Mouse (Mus musculus) ovary, postnatal 10 days (tissue): ENCODE results near the gene Exoc3.

Source experiments
- DNase-seq: peaks from one replicate; pipeline ENCODE4 v3.0.0; 2022; ENCODE audit warnings: low spot score

Exoc3 gene

DNA sequence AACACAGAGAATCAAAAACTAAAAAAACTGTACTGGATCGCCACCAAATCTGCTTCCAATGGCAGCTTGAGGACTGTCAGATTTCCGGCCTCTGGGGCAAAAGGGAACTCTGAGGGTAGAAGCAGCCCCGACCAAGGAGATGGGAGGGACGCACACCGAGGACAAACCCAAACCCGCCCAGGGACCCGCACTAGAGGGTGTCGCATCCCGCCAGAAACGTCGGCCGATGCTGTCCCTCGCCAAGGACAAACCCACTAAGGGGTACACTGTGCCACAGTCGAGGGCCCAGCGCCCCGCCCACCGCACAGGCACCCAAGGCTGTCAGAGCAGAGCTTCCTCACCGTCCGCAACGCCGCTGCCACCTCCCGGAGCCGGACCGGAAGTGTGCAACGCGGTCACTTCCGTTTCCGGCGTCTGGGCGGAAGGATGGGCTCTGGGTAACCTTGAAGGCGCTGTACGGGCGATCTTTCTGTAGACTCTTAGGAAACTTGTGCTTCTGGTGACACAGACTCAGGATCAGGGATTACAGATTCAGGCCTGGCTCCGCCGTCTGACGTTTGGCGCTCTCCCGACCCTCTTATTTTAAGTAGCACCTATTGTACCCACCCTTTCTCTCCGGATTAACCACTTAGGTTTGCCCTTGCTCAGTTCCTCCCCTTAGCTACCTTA is at the start of gene Exoc3:
Exoc3 (minus strand) TSS at position 416 of the 669 bp plus-strand sequence.
- DNase-seq: peak; percentile 73

DNA sequence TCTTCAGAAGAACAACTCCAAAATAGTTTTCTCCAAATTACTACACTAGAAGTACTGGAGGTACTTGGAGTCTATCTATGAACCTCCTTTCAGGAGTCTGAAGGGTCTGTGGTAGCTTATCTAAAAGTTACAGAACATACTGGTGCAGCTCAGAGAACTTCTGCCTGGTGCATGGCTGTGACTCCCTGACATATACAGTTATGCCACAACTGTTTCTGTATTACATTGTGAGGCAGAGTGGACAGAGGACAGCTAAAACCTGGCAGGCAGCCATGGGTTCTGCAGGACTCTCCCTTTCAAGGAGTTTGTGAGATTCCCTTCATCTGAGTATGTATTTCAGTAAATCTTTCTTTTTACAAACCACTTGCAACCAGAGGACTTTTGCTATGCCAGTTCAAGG is 38.0 kb upstream of the Exoc3 start:
- no peak for DNase-seq

GRCm38 (mm10) chr13:74245899-74246231 is 37.3 kb upstream of the Exoc3 start:
- DNase-seq: no peak

GRCm38 (mm10) chr13:74245214-74245898 is 36.8 kb upstream of the Exoc3 start:
- peak; percentile 33 for DNase-seq

DNA sequence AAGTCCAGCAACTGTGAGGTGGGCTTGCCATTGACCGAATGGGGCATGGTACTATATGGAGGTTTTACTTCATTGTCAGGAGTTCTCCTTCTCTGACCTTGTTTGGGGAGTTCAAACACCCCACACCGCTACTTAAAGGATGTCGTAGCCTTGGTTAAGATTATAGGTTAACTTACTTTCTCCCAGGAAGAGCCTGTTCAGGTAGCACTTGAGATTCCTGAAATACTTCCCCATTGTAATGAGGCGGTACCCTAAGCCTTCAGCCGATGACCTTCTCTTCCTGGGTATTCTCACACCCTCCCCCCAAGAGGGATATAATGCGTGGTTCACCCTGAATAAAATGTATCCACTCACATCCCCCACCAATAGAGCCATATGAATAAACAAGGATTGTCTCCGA is 29.0 kb upstream of the Exoc3 start:
- no peak for DNase-seq

DNA sequence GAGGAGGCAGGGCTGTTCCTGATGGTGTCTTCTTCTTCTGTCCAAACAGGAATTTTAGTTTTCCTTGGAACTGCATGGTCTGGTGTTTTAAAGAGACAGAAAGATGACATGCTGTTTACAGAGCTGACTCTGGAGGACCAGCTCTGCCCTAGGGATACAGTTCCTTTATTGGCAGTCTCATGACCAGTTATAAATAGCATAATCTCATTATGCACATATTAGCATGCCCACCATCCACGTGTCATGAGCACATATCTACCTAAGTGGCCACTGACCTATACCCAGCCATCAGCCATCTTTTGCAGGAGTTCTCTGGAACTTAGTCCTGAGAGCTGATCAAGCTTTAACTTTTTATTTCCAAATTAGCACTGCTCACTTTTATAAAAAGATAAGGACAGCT is 12.1 kb upstream of the Exoc3 start:
- no peak for DNase-seq

- DNase-seq: no peak
Observed at GRCm38 (mm10) chr13:74218441-74218840, 9.9 kb upstream of the Exoc3 start.

GRCm38 (mm10) chr13:74208986-74209345 is 434 bp upstream of the Exoc3 start:
- no peak for DNase-seq

DNA sequence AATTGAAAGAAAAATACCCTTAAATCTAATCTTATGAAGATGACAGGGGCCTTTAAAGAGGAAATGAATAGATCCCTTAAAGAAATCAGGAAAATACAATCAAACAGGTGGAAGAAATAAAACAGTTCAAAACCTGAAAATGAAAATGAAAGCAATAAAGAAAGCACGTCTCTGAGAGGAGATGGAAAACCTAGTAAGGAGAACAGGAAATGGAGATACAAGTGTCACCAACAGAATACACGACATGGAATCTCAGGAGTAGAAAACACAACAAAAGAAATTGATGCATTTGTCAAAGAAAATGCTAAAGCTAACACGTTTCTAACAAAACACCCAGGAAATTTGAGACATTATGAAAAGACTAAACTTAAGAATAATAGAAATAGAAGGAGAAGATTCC is 12.1 kb downstream of the Exoc3 start:
- DNase-seq: no peak

GRCm38 (mm10) chr13:74192613-74193012 is 15.9 kb downstream of the Exoc3 start:
- no peak for DNase-seq

DNA sequence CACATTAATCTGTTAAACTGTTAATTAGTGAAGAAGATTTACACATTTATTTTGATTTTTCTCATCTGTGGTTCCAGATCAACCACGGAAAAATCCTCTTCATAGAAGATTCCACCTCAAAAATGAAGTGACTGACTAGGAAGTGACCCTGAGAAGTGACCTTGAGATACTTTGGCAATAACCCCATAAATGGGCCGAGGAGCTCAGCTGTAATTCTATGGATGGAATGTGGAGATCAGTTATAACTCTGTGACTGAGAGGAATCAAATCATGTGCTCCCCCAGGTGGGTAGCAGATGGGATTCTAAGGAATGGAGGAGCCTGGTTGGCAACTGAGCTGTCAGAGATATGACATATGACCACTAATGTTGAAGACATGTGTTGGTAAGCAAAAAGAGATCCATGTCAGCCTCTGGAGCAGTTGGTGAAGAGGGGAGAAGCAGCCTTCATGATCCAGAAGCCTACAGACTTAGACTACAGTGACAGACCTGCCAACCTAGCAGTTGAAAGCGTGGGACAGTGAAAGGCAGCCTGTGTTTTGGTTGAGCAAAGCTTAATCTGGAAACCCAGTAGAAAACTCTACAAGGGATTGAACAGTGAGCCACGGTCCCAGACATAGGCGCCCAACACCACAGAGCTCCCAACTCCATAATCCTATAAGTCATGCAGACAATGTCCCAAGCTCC is 25.4 kb downstream of the Exoc3 start:
- no peak for DNase-seq

DNA sequence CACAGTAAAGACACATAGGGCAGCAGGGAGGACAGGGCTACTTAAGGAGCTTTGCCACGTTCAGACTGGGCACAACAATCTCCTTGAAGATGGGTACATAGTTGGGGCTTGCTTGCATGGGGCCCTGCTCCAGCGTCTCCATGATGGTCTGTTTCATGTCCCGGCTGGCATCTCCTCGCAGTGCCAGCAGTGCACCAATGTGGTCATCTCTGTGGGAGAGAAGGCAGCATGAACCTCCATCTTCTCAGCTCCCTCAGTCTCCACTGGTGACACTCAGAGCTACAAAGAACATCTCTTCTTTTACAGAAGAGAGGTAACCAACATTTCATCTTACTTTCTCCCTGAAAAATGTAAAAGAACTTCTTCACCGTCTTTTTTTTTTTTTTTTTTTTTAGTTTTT is 36.5 kb downstream of the Exoc3 start:
- DNase-seq: no peak

DNA sequence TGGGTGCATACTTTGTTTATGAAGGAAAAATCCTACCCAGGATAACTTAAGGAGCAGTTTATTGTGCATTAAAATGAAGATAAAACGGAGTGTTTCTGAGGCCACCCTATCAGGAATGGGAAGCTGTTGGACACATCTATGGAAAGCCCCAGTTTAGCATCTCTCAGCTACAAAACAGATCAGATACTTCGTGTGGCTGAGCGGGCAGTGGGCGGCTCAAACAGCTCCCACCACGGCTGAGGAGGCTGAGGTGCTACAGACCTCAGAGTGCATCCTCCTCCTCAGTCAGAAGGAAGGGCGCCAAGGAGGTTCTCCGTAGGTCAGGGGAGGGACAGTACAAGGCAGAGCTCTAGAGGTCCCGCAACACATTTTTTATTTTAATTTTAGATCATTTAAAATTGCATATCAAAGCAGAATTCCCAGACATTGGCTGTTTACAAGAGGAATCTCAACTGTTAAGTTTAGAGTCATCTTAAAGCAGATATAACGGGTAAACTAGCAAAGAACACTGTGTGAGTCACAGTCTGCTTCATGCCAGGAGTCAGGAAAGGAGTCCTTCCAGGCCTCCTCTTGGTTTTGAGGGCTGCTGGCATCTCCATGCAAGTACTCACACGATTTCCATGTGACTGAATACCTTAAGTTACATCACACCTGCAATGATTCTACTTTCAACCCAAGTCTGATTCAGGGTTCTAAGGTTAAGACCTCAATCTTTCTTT is 38.9 kb downstream of the Exoc3 start:
- no peak for DNase-seq

DNA sequence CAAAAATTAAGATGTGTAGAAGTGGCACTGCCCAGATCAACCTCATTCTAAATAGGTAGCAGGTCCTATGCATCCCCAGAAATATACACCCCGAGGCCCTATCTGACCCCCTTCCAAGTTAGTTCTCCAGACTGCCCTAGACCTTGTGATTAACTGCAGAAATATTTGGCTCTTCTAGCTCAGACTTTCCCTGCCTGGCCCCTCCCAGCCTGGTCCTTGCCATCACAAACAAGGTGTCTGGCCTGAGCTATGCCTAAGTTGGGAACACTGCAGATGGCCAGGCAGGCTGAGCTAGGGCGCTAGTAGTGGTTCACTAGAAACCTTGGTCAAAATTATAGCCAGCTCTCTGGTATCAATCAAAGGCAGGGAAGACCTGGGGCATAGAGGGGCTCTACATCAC is 41.0 kb downstream of the Exoc3 start:
- DNase-seq: no peak

GRCm38 (mm10) chr13:74167057-74167413 is 41.5 kb downstream of the Exoc3 start:
- no peak for DNase-seq

GRCm38 (mm10) chr13:74166348-74167056 is 42.0 kb downstream of the Exoc3 start:
- no peak for DNase-seq

- DNase-seq: no peak
Observed at GRCm38 (mm10) chr13:74147327-74147726, 61.2 kb downstream of the Exoc3 start.

GRCm38 (mm10) chr13:74145983-74146622 is 62.4 kb downstream of the Exoc3 start:
- DNase-seq: no peak

DNA sequence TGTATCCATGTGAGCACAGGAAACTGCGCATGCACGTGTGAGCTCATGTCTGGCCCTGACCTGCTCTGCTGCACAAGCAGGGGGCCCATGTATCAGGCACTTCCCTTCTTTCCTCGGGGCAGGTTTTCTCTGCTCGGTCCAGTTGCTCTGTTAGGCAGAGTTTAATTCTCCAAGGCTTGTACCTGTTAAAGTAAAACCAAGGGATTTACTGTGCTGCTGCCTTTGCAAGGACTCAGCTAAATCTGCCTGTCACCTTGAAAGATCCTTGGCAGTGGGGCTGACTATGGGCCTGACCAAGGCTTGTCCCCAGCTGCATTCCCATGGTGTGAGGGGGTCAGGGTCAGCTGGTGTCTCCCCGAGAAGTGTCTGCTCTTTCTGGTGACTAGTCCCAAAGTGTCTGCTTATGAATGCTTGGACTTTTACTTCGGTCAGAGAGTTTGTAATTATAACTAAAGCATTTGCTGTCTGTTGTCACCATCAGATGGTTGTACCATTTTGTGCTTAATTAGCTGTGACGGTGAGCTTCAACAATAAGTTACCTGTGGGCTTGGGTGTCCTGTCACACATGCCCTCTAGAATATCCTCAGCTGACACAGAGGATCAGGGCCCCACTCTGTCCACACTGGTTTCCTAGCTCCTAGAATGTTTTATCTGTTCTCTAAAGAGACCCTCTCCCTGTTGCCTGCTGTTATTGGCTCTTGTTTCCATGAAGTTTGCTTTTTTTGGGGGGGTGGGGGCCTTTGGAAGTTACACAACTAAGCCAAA is 64.2 kb downstream of the Exoc3 start:
- no peak for DNase-seq

DNA sequence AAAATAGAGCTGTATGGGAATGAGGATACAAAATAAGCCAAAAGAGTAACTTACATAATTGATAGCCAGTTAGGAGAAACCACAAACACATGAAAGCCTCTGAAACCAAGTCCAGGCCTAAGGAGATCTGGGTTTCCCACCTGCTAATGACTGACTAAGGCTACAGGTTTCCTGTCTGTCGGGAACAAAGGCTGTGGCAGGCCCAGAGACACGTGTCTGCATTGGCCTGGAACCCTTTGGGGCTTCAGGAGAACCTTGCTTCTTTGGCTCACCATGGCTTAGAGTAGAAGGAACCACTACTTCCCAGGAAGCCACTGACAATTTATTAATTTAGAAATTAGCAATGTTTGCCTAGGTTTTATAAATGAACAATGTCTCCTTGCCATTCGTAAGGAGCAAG is 65.2 kb downstream of the Exoc3 start:
- no peak for DNase-seq

DNA sequence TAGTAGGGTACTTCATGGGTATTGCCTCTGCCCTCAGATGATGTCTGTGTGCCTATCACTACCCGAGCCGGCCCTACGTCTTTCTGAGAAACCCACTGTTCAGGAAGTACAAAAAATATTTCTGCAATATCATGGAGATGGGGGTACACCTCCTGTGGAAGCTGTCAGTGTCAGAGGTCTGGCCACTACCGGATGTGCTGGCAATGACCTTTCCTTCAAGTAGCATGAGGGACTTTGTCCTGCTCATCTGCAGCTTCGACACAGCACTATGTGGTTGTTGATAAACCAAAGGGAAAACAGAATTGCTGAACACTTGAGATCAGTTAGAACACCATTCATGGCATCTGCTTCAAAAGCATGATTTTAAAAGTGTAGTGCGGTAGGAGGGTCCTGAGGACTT is 67.7 kb downstream of the Exoc3 start:
- DNase-seq: no peak
